Mouse (Mus musculus) c-Kit-positive CD71-positive TER-119-positive erythroid progenitor cells, embryonic 14.5 days (primary cell): ENCODE measurements around the gene Rbm6.

Experiments
- DNase-seq: peaks from one replicate; pipeline ENCODE4 v3.0.0-alpha.2; 2013; ENCODE audit warnings: low spot score

Rbm6 gene

GRCm38 (mm10) chr9:107748063-107748462 lies 125.0 kb downstream of the Rbm6 start:
- no peak for DNase-seq

DNA sequence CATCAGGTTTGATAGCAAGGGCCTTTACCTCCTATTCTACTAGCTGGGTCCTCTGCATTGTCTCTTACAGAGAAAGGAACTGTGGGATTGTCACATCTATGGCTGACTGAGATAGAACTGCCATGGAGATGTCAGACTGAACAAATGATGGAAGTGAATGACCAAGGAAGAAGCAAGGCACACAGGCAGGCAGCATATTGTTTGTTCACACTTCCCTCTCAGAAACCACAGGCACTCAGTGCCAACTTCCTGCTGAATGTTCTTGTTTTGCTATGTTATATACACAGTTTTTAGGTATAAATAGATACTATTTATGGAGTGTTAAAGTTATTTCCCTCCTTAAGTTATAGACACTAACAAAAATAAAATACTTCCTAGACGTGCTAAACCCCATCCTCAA lies 125.7 kb downstream of the Rbm6 start:
- no peak for DNase-seq

DNA sequence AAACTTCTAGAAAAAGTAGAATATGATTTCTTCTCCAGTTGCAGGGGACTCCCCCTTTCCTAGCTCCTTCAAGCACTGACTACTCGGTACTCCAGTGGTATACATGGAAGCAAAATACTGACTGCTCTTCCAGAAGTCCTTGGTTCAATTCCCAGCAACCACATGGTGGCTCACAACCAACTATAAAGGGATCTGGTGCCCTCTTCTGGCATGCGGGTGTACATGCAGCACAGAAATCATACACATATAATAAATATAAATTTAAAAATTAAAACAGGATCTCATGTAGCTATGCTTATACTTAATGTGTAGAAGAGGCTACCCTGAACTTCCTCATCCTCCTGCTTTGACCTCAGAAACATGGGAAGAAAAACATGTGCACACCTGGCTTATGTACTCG lies 126.4 kb downstream of the Rbm6 start:
- no peak for DNase-seq

DNA sequence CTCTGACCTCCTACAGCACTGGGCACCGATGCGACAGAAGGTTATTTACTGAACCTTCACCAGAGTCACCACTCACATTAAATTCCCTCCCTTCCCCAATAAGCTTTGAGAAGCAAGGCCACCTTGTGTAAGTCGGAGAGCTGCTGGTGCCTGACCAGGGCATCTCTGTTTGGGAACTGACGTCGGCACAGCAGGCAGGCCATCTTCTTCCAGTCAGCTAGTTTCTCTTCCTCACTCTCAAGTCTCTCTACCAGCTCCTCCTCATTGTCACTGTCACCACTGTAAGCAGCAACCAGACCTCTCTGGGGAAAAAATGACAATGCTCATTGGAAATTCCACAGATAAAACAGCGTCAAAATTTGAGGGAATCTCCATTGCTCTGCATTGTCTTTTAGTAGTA lies 129.0 kb downstream of the Rbm6 start:
- DNase-seq: no peak

DNA sequence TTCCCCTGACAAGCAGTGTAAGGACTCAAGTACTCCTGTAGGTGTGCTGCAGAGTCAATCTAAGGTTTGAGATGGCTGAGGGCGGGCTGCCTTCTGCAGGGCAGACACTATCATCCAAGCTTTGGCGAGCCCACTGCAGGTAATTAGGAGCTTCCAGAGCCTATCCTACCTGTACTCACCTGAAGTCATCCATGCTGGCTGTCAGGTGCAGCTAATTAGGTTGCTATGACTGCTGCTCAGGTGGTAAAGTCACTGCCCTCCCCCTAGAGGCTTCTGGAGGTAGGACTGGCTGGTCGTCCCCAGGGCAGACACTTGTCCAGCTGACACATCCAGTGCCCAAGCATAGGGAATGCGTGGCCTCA lies 134.2 kb downstream of the Rbm6 start:
- peak; percentile 31 for DNase-seq

DNA sequence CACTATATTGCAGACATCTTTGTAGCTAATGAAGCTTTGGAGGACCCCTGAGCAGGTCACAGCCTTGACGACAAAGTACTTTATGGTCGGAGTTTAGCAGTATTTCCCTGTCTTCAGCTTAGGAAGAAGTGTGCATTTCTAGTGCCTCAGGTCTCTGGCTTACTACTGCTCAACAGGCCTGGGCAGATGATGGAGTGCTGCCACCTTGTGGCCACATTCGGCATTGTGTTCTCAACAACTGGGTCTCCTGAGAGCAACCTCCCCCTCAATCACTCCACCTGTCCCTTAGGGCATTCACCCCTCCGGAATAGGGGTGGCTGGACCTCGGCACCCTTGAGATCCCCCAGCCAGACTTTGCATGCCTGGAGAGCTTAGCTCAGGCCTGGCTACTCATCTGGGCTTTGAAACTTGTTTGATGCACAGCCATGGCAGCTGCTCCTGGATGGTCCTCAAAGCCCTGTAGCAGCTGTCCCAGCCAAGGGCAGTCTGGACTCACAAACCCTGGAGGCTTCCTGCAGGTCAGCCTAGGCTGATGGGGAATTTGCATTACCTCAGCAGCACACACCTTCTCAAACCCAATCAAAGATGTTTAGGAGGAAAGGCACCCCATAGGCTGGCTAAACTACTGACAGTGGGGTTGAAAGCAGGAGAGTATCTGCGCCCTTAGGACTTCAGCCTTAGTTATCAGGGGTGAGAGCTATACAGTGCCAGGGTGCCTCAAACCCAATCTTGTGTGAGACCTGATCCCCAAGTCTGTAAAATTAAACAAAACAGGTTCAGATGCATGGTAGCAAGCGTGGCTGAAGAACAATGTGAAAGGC lies 134.8 kb downstream of the Rbm6 start:
- DNase-seq: peak; percentile 80

DNA sequence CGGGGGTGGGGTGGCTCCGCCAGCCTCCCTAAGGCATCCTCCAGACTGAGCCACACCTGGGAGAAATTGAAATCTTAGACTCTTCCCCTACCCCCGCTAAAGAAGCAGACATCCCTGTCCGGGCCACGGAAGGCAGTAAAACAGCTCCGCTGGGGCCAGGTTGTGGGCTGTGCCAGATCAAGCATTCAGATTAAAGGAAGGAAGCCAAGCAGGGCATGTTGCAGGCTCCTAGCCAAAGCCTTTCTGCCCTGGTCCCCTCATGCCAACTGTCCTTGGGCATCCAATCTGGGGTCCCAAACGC lies 136.9 kb downstream of the Rbm6 start:
- DNase-seq: no peak

DNA sequence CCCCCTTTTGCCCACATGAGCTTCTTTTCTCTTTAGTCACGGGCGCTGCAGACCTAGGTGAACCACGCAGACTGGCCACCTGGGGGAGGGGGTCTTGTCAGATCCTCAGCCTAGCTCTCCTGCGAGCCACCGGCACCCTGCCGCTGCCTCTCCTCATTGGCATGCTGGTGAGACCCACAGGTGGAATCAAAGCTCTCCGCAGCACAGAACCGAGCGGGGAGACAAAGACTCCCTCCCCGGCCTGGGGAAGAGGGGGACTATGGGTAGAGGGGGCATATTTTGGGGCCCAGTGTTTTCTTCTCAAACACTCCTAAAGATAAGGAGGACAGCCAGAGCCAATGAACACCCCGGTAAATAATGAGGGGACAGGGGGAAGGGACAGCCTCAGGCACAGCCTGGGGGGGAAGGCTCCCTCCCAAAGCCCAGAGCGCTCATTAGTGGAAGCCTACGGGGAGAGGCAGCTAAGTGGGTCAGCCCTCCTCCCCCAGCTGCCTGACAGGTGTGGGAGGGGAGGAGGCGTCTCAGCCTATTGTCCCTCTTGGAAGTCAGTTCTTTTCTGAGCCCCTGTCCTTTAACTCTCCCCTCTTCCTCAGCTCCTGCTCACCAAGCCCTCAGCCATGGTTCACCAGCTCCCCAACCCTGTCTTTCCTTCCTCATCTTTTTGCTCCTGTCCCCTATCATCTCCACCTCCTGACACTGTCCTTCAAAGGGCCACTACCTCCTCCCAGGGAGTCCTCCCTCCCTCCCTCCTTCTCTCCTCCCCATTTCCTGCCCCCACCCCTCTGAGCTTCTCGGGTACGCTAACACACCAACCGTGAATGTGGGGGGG lies 137.5 kb downstream of the Rbm6 start:
- no peak for DNase-seq

GRCm38 (mm10) chr9:107734567-107734971 lies 138.5 kb downstream of the Rbm6 start:
- no peak for DNase-seq

GRCm38 (mm10) chr9:107729709-107730108 lies 143.3 kb downstream of the Rbm6 start:
- no peak for DNase-seq

GRCm38 (mm10) chr9:107728919-107729670 lies 143.9 kb downstream of the Rbm6 start:
- DNase-seq: no peak

DNA sequence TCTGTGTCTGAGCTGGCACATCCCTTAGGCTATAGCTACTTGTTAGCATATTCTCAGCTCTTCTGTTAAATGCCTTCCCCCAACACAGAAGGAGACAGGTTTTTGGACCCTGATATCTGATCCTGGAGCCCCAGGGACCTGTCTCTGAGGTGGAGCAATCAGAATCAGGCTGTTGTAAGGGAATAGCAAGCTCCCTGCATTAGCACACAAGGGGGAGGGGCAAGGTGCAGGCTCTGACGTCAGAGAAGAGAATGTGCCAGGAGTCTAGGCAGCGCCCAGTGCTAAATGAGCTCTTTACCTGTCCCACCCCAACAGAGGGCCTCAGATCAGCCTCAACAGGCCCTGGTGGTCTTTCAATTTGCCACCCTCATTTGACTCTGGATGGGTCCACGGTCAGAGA lies 146.0 kb downstream of the Rbm6 start:
- no peak for DNase-seq

GRCm38 (mm10) chr9:107724796-107725195 lies 148.2 kb downstream of the Rbm6 start:
- no peak for DNase-seq

- no peak for DNase-seq
These were observed 149.1 kb downstream of the Rbm6 start for GRCm38 (mm10) chr9:107723794-107724531.
